Mouse (Mus musculus): ENCODE results near the gene Efemp2. TPM values are rescaled to one million over a fixed set of nuclear protein-coding genes. Genes with fewer than 3 reads are reported as not detected.
A peak's percentile ranks its signal among the peaks of the same experiment; 100 is the strongest.

The Efemp2 gene
- polyA plus RNA-seq, 1 experiment = 229 TPM

DNA sequence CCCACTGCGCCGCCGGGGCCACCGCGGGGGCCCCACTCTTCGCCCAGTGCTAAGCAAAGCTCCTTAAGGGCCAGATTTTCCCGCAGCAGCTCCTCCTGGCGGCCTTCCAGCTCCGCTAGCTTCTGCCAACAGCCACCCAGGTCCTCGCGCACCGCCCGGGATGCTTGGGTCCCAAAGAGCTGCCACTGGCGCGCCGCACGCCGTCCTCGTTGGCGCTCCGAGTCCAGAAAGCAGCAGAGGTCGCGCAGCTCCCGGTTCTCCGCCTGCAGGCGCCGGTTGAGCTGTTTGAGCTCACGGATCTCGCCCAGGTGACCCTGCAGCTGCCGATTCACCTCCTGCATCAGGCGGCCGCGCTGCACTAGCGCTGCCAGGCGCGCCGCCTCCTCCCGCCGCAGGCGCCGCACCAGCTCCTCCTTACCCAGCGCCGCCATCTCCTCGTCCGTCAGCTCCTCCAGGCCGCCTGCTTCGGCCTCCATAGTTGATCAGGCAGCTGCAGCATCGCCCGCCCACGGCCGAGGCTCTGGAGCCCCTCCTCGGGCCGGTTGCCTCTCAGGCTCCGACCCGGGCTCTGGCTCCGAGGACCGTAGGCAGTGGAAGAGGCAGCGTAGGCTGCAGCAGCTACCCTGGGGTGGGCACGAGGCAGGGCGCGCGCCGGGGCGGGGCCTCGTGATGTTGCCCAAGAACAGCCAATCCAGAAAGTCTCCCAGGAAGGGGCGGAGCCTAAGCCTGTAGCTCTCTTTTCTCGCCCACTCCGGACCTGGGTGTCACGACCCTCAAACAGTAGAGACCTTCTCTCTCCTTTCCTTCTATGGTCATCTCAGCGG is 16.6 kb upstream of the Efemp2 start:
- peak overlapping the region; percentile 86 for H3K27ac ChIP-seq (ENCODE audit: control insufficient read depth, insufficient read depth, low read depth, low read length, poor library complexity)
- TF ChIP-seq CTCF (IDR thresholded peaks at IDR 0.05; ENCODE audit: control insufficient read depth, insufficient read depth, low read length) = no peak
- peak; percentile 91; the same call in 1 of the 2 replicates for TF ChIP-seq POLR2A (IDR thresholded peaks at IDR 0.05; ENCODE audit: borderline replicate concordance, control insufficient read depth, low read depth, low read length)
- under 1% methylated on average over 70 of the region's 70 CpGs for WGBS
- peak overlapping the region; percentile 73 for H3K4me3 ChIP-seq (replicated peaks; ENCODE audit: control insufficient read depth, low read depth, low read length)
- H3K4me1 ChIP-seq (ENCODE audit: control insufficient read depth, insufficient read depth, low read length) = peaks cover 1% of the 10 kb centered on the region; the same call in 1 of the 2 replicates

- Histone ChIP-seq H3K27ac (ENCODE audit: control insufficient read depth, insufficient read depth, low read depth, low read length, poor library complexity) (peak within 1 kb of the TSS; percentile 86), H3K4me1 (ENCODE audit: control insufficient read depth, insufficient read depth, low read length) (peaks cover 1% of the 10 kb centered on the region; the same call in 1 of the 2 replicates)
- WGBS = 11% methylated on average over 14 of the region's 14 CpGs
Observed at GRCm38 (mm10) chr19:5457746-5458442, 15.9 kb upstream of the Efemp2 start, which contains the start of gene Ccdc85b. Ccdc85b (minus strand) TSS chr19:5457894.

DNA sequence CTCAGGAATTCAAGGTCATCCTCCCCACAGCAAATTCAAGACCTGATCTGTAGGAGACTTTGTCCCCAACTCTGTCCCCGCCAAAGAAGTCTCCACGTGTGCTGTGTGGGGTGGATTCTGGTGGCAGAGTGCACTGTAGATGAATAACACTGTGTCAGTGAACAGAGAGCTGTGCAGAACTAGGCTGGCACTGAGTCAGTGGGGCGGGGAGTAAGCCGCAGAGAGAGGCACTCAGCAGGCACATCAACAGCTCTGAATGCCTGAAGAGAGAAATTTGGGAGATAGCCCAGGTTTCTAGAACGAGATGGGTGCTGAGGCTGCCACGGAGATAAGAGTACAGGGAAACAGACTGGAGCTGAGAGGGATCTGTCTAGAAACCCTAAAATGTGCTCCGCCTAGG is 14.7 kb upstream of the Efemp2 start:
- H3K4me1 ChIP-seq (ENCODE audit: control insufficient read depth, insufficient read depth, low read length) = peaks cover 1% of the 10 kb centered on the region; the same call in 1 of the 2 replicates
- 71% methylated on average over 7 of the region's 7 CpGs for WGBS
- no peak overlapping the region for H3K27ac ChIP-seq (ENCODE audit: control insufficient read depth, insufficient read depth, low read depth, low read length, poor library complexity)
- no peak overlapping the region for H3K4me3 ChIP-seq (replicated peaks; ENCODE audit: control insufficient read depth, low read depth, low read length)
- no peak for TF ChIP-seq POLR2A (IDR thresholded peaks at IDR 0.05; ENCODE audit: borderline replicate concordance, control insufficient read depth, low read depth, low read length)
- no peak for TF ChIP-seq CTCF (IDR thresholded peaks at IDR 0.05; ENCODE audit: control insufficient read depth, insufficient read depth, low read length)

More at GRCm38 (mm10) chr19:5457746-5458442, 15.9 kb upstream of the Efemp2 start, which contains the start of gene Ccdc85b:
- H3K4me3 ChIP-seq (replicated peaks; ENCODE audit: control insufficient read depth, low read depth, low read length) = peak within 1 kb of the TSS; percentile 73
- TF ChIP-seq POLR2A (IDR thresholded peaks at IDR 0.05; ENCODE audit: borderline replicate concordance, control insufficient read depth, low read depth, low read length) = no peak

- Histone ChIP-seq H3K4me1 (ENCODE audit: control insufficient read depth, insufficient read depth, low read length) (peaks cover 1% of the 10 kb centered on the region; the same call in 1 of the 2 replicates), H3K27ac (ENCODE audit: control insufficient read depth, insufficient read depth, low read depth, low read length, poor library complexity) (no peak overlapping the region), H3K4me3 (replicated peaks; ENCODE audit: control insufficient read depth, low read depth, low read length) (no peak overlapping the region)
- WGBS = 30% methylated on average over 3 of the region's 3 CpGs
- TF ChIP-seq CTCF (IDR thresholded peaks at IDR 0.05; ENCODE audit: control insufficient read depth, insufficient read depth, low read length) (no peak), POLR2A (IDR thresholded peaks at IDR 0.05; ENCODE audit: borderline replicate concordance, control insufficient read depth, low read depth, low read length) (no peak)
Observed at GRCm38 (mm10) chr19:5459896-5460295, 13.9 kb upstream of the Efemp2 start.

DNA sequence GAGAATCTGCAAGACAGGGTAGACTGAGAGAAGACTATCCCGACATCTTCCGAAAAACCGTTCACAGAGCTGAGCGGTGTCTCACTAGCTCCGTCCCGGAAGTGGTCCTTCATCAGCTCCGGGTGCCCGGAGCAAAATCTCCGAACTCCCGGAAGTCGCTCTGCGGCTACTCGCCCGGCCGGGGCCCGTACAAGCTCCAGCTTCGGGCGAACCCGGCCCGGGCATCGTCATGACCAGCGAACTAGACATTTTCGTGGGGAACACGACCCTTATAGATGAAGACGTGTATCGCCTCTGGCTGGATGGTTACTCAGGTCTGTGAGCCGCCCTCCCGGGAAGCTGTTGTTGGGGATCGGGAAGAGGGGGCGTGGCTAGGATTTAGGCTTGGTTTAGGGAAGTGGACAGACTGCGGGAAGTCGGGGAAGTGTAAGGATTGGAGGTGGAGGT is 13.3 kb upstream of the Efemp2 start, which contains the start of gene Fibp:
TSS of gene Fibp (plus strand) at position 151 of the 447 bp plus-strand sequence.
- TF ChIP-seq POLR2A (IDR thresholded peaks at IDR 0.05; ENCODE audit: borderline replicate concordance, control insufficient read depth, low read depth, low read length) = peak; percentile 59; the same call in 1 of the 2 replicates
- TF ChIP-seq CTCF (IDR thresholded peaks at IDR 0.05; ENCODE audit: control insufficient read depth, insufficient read depth, low read length) = no peak
- under 1% methylated on average over 32 of the region's 32 CpGs for WGBS
- H3K4me1 ChIP-seq (ENCODE audit: control insufficient read depth, insufficient read depth, low read length) = peaks cover 1% of the 10 kb centered on the region; the same call in 1 of the 2 replicates
- H3K27ac ChIP-seq (ENCODE audit: control insufficient read depth, insufficient read depth, low read depth, low read length, poor library complexity) = peak within 1 kb of the TSS; percentile 22; the same call in 1 of the 2 replicates
- H3K4me3 ChIP-seq (replicated peaks; ENCODE audit: control insufficient read depth, low read depth, low read length) = peak within 1 kb of the TSS; percentile 93

GRCm38 (mm10) chr19:5461411-5461810 is 12.3 kb upstream of the Efemp2 start:
- TF ChIP-seq CTCF (IDR thresholded peaks at IDR 0.05; ENCODE audit: control insufficient read depth, insufficient read depth, low read length) (no peak), POLR2A (IDR thresholded peaks at IDR 0.05; ENCODE audit: borderline replicate concordance, control insufficient read depth, low read depth, low read length) (no peak)
- WGBS = 75% methylated on average over 6 of the region's 6 CpGs
- no peak overlapping the region for H3K27ac ChIP-seq (ENCODE audit: control insufficient read depth, insufficient read depth, low read depth, low read length, poor library complexity)
- H3K4me3 ChIP-seq (replicated peaks; ENCODE audit: control insufficient read depth, low read depth, low read length) = no peak overlapping the region
- peaks cover 1% of the 10 kb centered on the region; the same call in 1 of the 2 replicates for H3K4me1 ChIP-seq (ENCODE audit: control insufficient read depth, insufficient read depth, low read length)

- H3K4me1 ChIP-seq (ENCODE audit: control insufficient read depth, insufficient read depth, low read length) = no peaks in the 10 kb centered on the region
- no peak for TF ChIP-seq CTCF (IDR thresholded peaks at IDR 0.05; ENCODE audit: control insufficient read depth, insufficient read depth, low read length)
- TF ChIP-seq POLR2A (IDR thresholded peaks at IDR 0.05; ENCODE audit: borderline replicate concordance, control insufficient read depth, low read depth, low read length) = no peak
- no peak overlapping the region for H3K4me3 ChIP-seq (replicated peaks; ENCODE audit: control insufficient read depth, low read depth, low read length)
- 89% methylated on average over 9 of the region's 9 CpGs for WGBS
- H3K27ac ChIP-seq (ENCODE audit: control insufficient read depth, insufficient read depth, low read depth, low read length, poor library complexity) = no peak overlapping the region
Observed at GRCm38 (mm10) chr19:5463212-5463611, 10.5 kb upstream of the Efemp2 start.
